Mouse (Mus musculus): ENCODE data around the gene Pum2. TPM values are rescaled to one million over a fixed set of nuclear protein-coding genes. Genes with fewer than 3 reads are reported as not detected.

Pum2 gene
- 22.6 and 23.8 TPM in 2 replicates for polyA plus RNA-seq (2015; fragmentation: Nextera tagmentation; extraction: Ambion mirVana)

GRCm38 (mm10) chr12:8673974-8674306 lies at the start of gene Pum2:
Gene Pum2 (plus strand): TSS chr12:8674134.
- Histone ChIP-seq H3K9ac (ENCODE audit: low read length) (peak within 1 kb of the TSS; percentile 100), H3K9me3 (ENCODE audit: control insufficient read depth, low read length) (no peaks in the 10 kb centered on the region), H3K36me3 (ENCODE audit: control insufficient read depth, insufficient read depth, low read length) (no peaks in the 10 kb centered on the region), H3K4me3 (ENCODE audit: low read depth, low read length) (peak within 1 kb of the TSS; percentile 92), H3K4me2 (replicated peaks; ENCODE audit: low read depth) (peak within 1 kb of the TSS; percentile 59), H3K4me1 (replicated peaks; ENCODE audit: control insufficient read depth, insufficient read depth) (no peaks in the 10 kb centered on the region), H3K27ac (replicated peaks) (peak within 1 kb of the TSS; percentile 99), H3K27me3 (ENCODE audit: control insufficient read depth, insufficient read depth, low read length) (no peaks in the 10 kb centered on the region)
- ATAC-seq (ENCODE audit: low FRiP score, low TSS enrichment), result peak; percentile 98
- TF ChIP-seq EP300 (optimal IDR thresholded peaks at IDR 0.05) (no peak), CTCF (IDR thresholded peaks at IDR 0.05; ENCODE audit: low read depth) (0 out of 2 replicates have a peak, but pooled peaks have one; percentile 12)
- under 1% methylated on average over 24 of the region's 41 CpGs for WGBS
- DNase-seq (ENCODE audit: low spot score), result peak; percentile 97

- Histone ChIP-seq H3K4me3 (ENCODE audit: low read depth, low read length) (no peak overlapping the region), H3K4me1 (replicated peaks; ENCODE audit: control insufficient read depth, insufficient read depth) (no peaks in the 10 kb centered on the region), H3K36me3 (ENCODE audit: control insufficient read depth, insufficient read depth, low read length) (no peaks in the 10 kb centered on the region), H3K9me3 (ENCODE audit: control insufficient read depth, low read length) (no peaks in the 10 kb centered on the region), H3K27ac (replicated peaks) (no peak overlapping the region), H3K9ac (ENCODE audit: low read length) (no peak overlapping the region), H3K27me3 (ENCODE audit: control insufficient read depth, insufficient read depth, low read length) (no peaks in the 10 kb centered on the region), H3K4me2 (replicated peaks; ENCODE audit: low read depth) (no peak overlapping the region)
- no peak for ATAC-seq (ENCODE audit: low FRiP score, low TSS enrichment)
- no peak for DNase-seq (ENCODE audit: low spot score)
- TF ChIP-seq CTCF (IDR thresholded peaks at IDR 0.05; ENCODE audit: low read depth), result no peak
- TF ChIP-seq EP300 (optimal IDR thresholded peaks at IDR 0.05), result no peak
- 95% methylated on average over 6 of the region's 6 CpGs for WGBS
Observed at GRCm38 (mm10) chr12:8629537-8629936, 44.4 kb upstream of the Pum2 start.

- H3K36me3 ChIP-seq (ENCODE audit: control insufficient read depth, insufficient read depth, low read length), result no peaks in the 10 kb centered on the region
- no peak for TF ChIP-seq CTCF (IDR thresholded peaks at IDR 0.05; ENCODE audit: low read depth)
- no peak for TF ChIP-seq EP300 (optimal IDR thresholded peaks at IDR 0.05)
- no peak for DNase-seq (ENCODE audit: low spot score)
- no peak overlapping the region for H3K4me3 ChIP-seq (ENCODE audit: low read depth, low read length)
- no peak overlapping the region for H3K4me2 ChIP-seq (replicated peaks; ENCODE audit: low read depth)
- WGBS, result 89% methylated on average over 1 of the region's 1 CpGs
- H3K9ac ChIP-seq (ENCODE audit: low read length), result no peak overlapping the region
- H3K4me1 ChIP-seq (replicated peaks; ENCODE audit: control insufficient read depth, insufficient read depth), result no peaks in the 10 kb centered on the region
- no peaks in the 10 kb centered on the region for H3K27me3 ChIP-seq (ENCODE audit: control insufficient read depth, insufficient read depth, low read length)
- no peaks in the 10 kb centered on the region for H3K9me3 ChIP-seq (ENCODE audit: control insufficient read depth, low read length)
- no peak overlapping the region for H3K27ac ChIP-seq (replicated peaks)
- no peak for ATAC-seq (ENCODE audit: low FRiP score, low TSS enrichment)
Observed at GRCm38 (mm10) chr12:8631691-8632090, 42.2 kb upstream of the Pum2 start.

GRCm38 (mm10) chr12:8632737-8633365 lies 41.1 kb upstream of the Pum2 start:
- no peak overlapping the region for H3K4me2 ChIP-seq (replicated peaks; ENCODE audit: low read depth)
- no peaks in the 10 kb centered on the region for H3K4me1 ChIP-seq (replicated peaks; ENCODE audit: control insufficient read depth, insufficient read depth)
- no peak overlapping the region for H3K27ac ChIP-seq (replicated peaks)
- H3K36me3 ChIP-seq (ENCODE audit: control insufficient read depth, insufficient read depth, low read length), result no peaks in the 10 kb centered on the region
- no peaks in the 10 kb centered on the region for H3K27me3 ChIP-seq (ENCODE audit: control insufficient read depth, insufficient read depth, low read length)
- H3K9ac ChIP-seq (ENCODE audit: low read length), result no peak overlapping the region
- H3K9me3 ChIP-seq (ENCODE audit: control insufficient read depth, low read length), result no peaks in the 10 kb centered on the region
- 90% methylated on average over 2 of the region's 2 CpGs for WGBS
- ATAC-seq (ENCODE audit: low FRiP score, low TSS enrichment) (no peak), DNase-seq (ENCODE audit: low spot score) (no peak)
- TF ChIP-seq EP300 (optimal IDR thresholded peaks at IDR 0.05) (no peak), CTCF (IDR thresholded peaks at IDR 0.05; ENCODE audit: low read depth) (no peak)
- H3K4me3 ChIP-seq (ENCODE audit: low read depth, low read length), result no peak overlapping the region

GRCm38 (mm10) chr12:8634306-8634705 lies 39.6 kb upstream of the Pum2 start:
- WGBS, result 96% methylated on average over 1 of the region's 1 CpGs
- H3K4me1 ChIP-seq (replicated peaks; ENCODE audit: control insufficient read depth, insufficient read depth), result no peaks in the 10 kb centered on the region
- ATAC-seq (ENCODE audit: low FRiP score, low TSS enrichment), result no peak

GRCm38 (mm10) chr12:8635546-8635945 lies 38.4 kb upstream of the Pum2 start:
- ATAC-seq (ENCODE audit: low FRiP score, low TSS enrichment) (no peak), DNase-seq (ENCODE audit: low spot score) (peak; percentile 13)
- H3K9ac ChIP-seq (ENCODE audit: low read length), result no peak overlapping the region
- H3K4me1 ChIP-seq (replicated peaks; ENCODE audit: control insufficient read depth, insufficient read depth), result no peaks in the 10 kb centered on the region
- H3K4me2 ChIP-seq (replicated peaks; ENCODE audit: low read depth), result no peak overlapping the region
- H3K36me3 ChIP-seq (ENCODE audit: control insufficient read depth, insufficient read depth, low read length), result no peaks in the 10 kb centered on the region
- no peaks in the 10 kb centered on the region for H3K27me3 ChIP-seq (ENCODE audit: control insufficient read depth, insufficient read depth, low read length)
- H3K4me3 ChIP-seq (ENCODE audit: low read depth, low read length), result no peak overlapping the region
- H3K9me3 ChIP-seq (ENCODE audit: control insufficient read depth, low read length), result no peaks in the 10 kb centered on the region
- WGBS, result 100% methylated on average over 4 of the region's 4 CpGs
- no peak overlapping the region for H3K27ac ChIP-seq (replicated peaks)
- TF ChIP-seq CTCF (IDR thresholded peaks at IDR 0.05; ENCODE audit: low read depth) (no peak), EP300 (optimal IDR thresholded peaks at IDR 0.05) (no peak)

More at GRCm38 (mm10) chr12:8634306-8634705, 39.6 kb upstream of the Pum2 start:
- Histone ChIP-seq H3K36me3 (ENCODE audit: control insufficient read depth, insufficient read depth, low read length) (no peaks in the 10 kb centered on the region), H3K4me2 (replicated peaks; ENCODE audit: low read depth) (no peak overlapping the region), H3K27ac (replicated peaks) (no peak overlapping the region), H3K27me3 (ENCODE audit: control insufficient read depth, insufficient read depth, low read length) (no peaks in the 10 kb centered on the region), H3K9ac (ENCODE audit: low read length) (no peak overlapping the region), H3K9me3 (ENCODE audit: control insufficient read depth, low read length) (no peaks in the 10 kb centered on the region), H3K4me3 (ENCODE audit: low read depth, low read length) (no peak overlapping the region)
- TF ChIP-seq EP300 (optimal IDR thresholded peaks at IDR 0.05) (no peak), CTCF (IDR thresholded peaks at IDR 0.05; ENCODE audit: low read depth) (no peak)
- no peak for DNase-seq (ENCODE audit: low spot score)
